ENCODE assay signal across 7 mouse cellular contexts in genomic region chrX:12006031-12006881, GRCm38 (mm10).
DNase-seq lines count a peak whose midpoint lies in the region; ATAC-seq lines count a peak whose summit lies in the region.

No protein-coding gene starts in this region.

- H3K4me1 ChIP-seq in intestine, embryonic 15.5 days (replicated peaks): peaks cover 20% of the 10 kb centered on the region

- H3K4me3 ChIP-seq in intestine, embryonic 15.5 days (replicated peaks): peak overlapping the region; percentile 44

- peaks cover 26% of the 10 kb centered on the region for H3K27me3 ChIP-seq in intestine, embryonic 15.5 days (replicated peaks)

- H3K4me2 ChIP-seq in intestine, embryonic 15.5 days (replicated peaks): peak overlapping the region; percentile 71

- H3K27ac ChIP-seq in intestine, embryonic 15.5 days: peak overlapping the region; percentile 93

- peak; percentile 75 to 85 for DNase-seq in adrenal gland, adult (ENCODE audit: inconsistent age in 2 of 2, low spot score in 1 of 2)
- peak; percentile 83 for DNase-seq in embryo, embryonic 10 days (ENCODE audit: low spot score)
- peak; percentile 58 to 65 for DNase-seq in gastrocnemius, postnatal 36 days
- DNase-seq in left cerebral cortex, postnatal 25 days (ENCODE audit: low spot score in 2 of 2): peak; percentile 63 to 70
- DNase-seq in right cerebral cortex, postnatal 4 days: peak; percentile 66

- no peaks in the 10 kb centered on the region for H3K36me3 ChIP-seq in intestine, embryonic 15.5 days

- H3K9me3 ChIP-seq in intestine, embryonic 15.5 days: no peaks in the 10 kb centered on the region

- WGBS in intestine, embryonic 15.5 days: 4% methylated on average over 56 of the region's 57 CpGs

- peak overlapping the region; percentile 50 for H3K9ac ChIP-seq in intestine, embryonic 15.5 days

- intact Hi-C loops in gastrocnemius, postnatal 36 days (cut with DNase I): loop anchor here (5.0 to 10.0 kb wide), 2 partner anchors 149 to 246 kb away; no protein-coding TSS in a partner anchor
- intact Hi-C loops in left cerebral cortex, postnatal 25 days (cut with DNase I): loop anchor here (2.0 to 10.0 kb wide), 6 partner anchors 71 to 341 kb away; no protein-coding TSS in a partner anchor

- peak; percentile 73 for ATAC-seq in intestine, embryonic 15.5 days
- ATAC-seq in megakaryocyte progenitor cell, adult 5-6 weeks (replicated peaks; ENCODE audit: poor library complexity): peak; percentile 24

Comparison
In these comparisons a context has a peak if more than half of its experiments do, and no peak if none do; other contexts are left out.
1. Peak in every context shown above with its lines: DNase-seq, ATAC-seq, H3K4me3 ChIP-seq and H3K27ac ChIP-seq.